Mouse (Mus musculus): ENCODE data around the gene Pmis2. TPM values are rescaled to one million over a fixed set of nuclear protein-coding genes. Genes with fewer than 3 reads are reported as not detected.

Gene Pmis2
- not detected in 2 replicates for polyA plus RNA-seq (2015; fragmentation: Nextera tagmentation; extraction: Ambion mirVana)

- Histone ChIP-seq H3K4me2 (ENCODE audit: low read length) (no peak within 1 kb of the TSS), H3K4me1 (replicated peaks; ENCODE audit: insufficient read depth, low read length) (no peaks in the 10 kb centered on the region), H3K4me3 (replicated peaks; ENCODE audit: low read depth, low read length) (no peak within 1 kb of the TSS), H3K9ac (ENCODE audit: low read depth, low read length) (no peak within 1 kb of the TSS), H3K36me3 (ENCODE audit: insufficient read depth, low read length) (no peaks in the 10 kb centered on the region), H3K27ac (no peak within 1 kb of the TSS), H3K27me3 (ENCODE audit: insufficient read depth, low read length) (no peaks in the 10 kb centered on the region), H3K9me3 (replicated peaks; ENCODE audit: low read length) (no peaks in the 10 kb centered on the region)
- TF ChIP-seq CTCF (IDR thresholded peaks at IDR 0.05; ENCODE audit: low read depth): no peak
- WGBS: 69% methylated on average over 9 of the region's 9 CpGs
- DNase-seq (ENCODE audit: low spot score) (no peak), ATAC-seq (replicated peaks; ENCODE audit: low FRiP score, low read depth) (no peak)
Observed at GRCm38 (mm10) chr7:30671480-30671879, at the start of gene Pmis2. TSS of gene Pmis2 (minus strand) at chr7:30671605.

GRCm38 (mm10) chr7:30719669-30720068 is 48.3 kb upstream of the Pmis2 start:
- Histone ChIP-seq H3K4me2 (ENCODE audit: low read length) (no peak overlapping the region), H3K9ac (ENCODE audit: low read depth, low read length) (no peak overlapping the region), H3K4me3 (replicated peaks; ENCODE audit: low read depth, low read length) (no peak overlapping the region), H3K9me3 (replicated peaks; ENCODE audit: low read length) (no peaks in the 10 kb centered on the region), H3K27me3 (ENCODE audit: insufficient read depth, low read length) (peaks cover 5% of the 10 kb centered on the region; the same call in 1 of the 2 replicates), H3K27ac (no peak overlapping the region), H3K4me1 (replicated peaks; ENCODE audit: insufficient read depth, low read length) (peaks cover 2% of the 10 kb centered on the region), H3K36me3 (ENCODE audit: insufficient read depth, low read length) (no peaks in the 10 kb centered on the region)
- no peak for DNase-seq (ENCODE audit: low spot score)
- 93% methylated on average over 5 of the region's 5 CpGs for WGBS
- no peak for ATAC-seq (replicated peaks; ENCODE audit: low FRiP score, low read depth)
- no peak for TF ChIP-seq CTCF (IDR thresholded peaks at IDR 0.05; ENCODE audit: low read depth)

GRCm38 (mm10) chr7:30717716-30718046 is 46.3 kb upstream of the Pmis2 start:
- WGBS: 10% methylated on average over 14 of the region's 14 CpGs
- Histone ChIP-seq H3K36me3 (ENCODE audit: insufficient read depth, low read length) (no peaks in the 10 kb centered on the region), H3K27me3 (ENCODE audit: insufficient read depth, low read length) (peaks cover 5% of the 10 kb centered on the region; the same call in 1 of the 2 replicates), H3K27ac (no peak overlapping the region), H3K4me3 (replicated peaks; ENCODE audit: low read depth, low read length) (peak overlapping the region; percentile 28), H3K9ac (ENCODE audit: low read depth, low read length) (0 out of 2 replicates have a peak overlapping the region, but pooled peaks have one; percentile 1), H3K4me2 (ENCODE audit: low read length) (peak overlapping the region; percentile 61), H3K9me3 (replicated peaks; ENCODE audit: low read length) (no peaks in the 10 kb centered on the region), H3K4me1 (replicated peaks; ENCODE audit: insufficient read depth, low read length) (peaks cover 2% of the 10 kb centered on the region)
- ATAC-seq (replicated peaks; ENCODE audit: low FRiP score, low read depth) (no peak), DNase-seq (ENCODE audit: low spot score) (no peak)
- TF ChIP-seq CTCF (IDR thresholded peaks at IDR 0.05; ENCODE audit: low read depth): no peak

- peak overlapping the region; percentile 28 for H3K4me3 ChIP-seq (replicated peaks; ENCODE audit: low read depth, low read length)
- DNase-seq (ENCODE audit: low spot score): peak; percentile 87
- H3K4me2 ChIP-seq (ENCODE audit: low read length): peak overlapping the region; percentile 61
- no peaks in the 10 kb centered on the region for H3K36me3 ChIP-seq (ENCODE audit: insufficient read depth, low read length)
- H3K4me1 ChIP-seq (replicated peaks; ENCODE audit: insufficient read depth, low read length): peaks cover 2% of the 10 kb centered on the region
- ATAC-seq (replicated peaks; ENCODE audit: low FRiP score, low read depth): peak; percentile 91
- peaks cover 5% of the 10 kb centered on the region; the same call in 1 of the 2 replicates for H3K27me3 ChIP-seq (ENCODE audit: insufficient read depth, low read length)
- TF ChIP-seq CTCF (IDR thresholded peaks at IDR 0.05; ENCODE audit: low read depth): no peak
- no peaks in the 10 kb centered on the region for H3K9me3 ChIP-seq (replicated peaks; ENCODE audit: low read length)
- no peak overlapping the region for H3K27ac ChIP-seq
- H3K9ac ChIP-seq (ENCODE audit: low read depth, low read length): 0 out of 2 replicates have a peak overlapping the region, but pooled peaks have one; percentile 1
- WGBS: 2% methylated on average over 43 of the region's 43 CpGs
Observed at GRCm38 (mm10) chr7:30717006-30717715, 45.8 kb upstream of the Pmis2 start.

GRCm38 (mm10) chr7:30711942-30712341 is 40.5 kb upstream of the Pmis2 start, which contains the start of gene Atp4a:
TSS of gene Atp4a (plus strand) at chr7:30712209.
- no peaks in the 10 kb centered on the region for H3K36me3 ChIP-seq (ENCODE audit: insufficient read depth, low read length)
- ATAC-seq (replicated peaks; ENCODE audit: low FRiP score, low read depth) (0 out of 2 replicates have a peak, but pooled peaks have one; percentile 40), DNase-seq (ENCODE audit: low spot score) (no peak)
- H3K9ac ChIP-seq (ENCODE audit: low read depth, low read length): no peak within 1 kb of the TSS
- H3K27me3 ChIP-seq (ENCODE audit: insufficient read depth, low read length): peaks cover 5% of the 10 kb centered on the region; the same call in 1 of the 2 replicates
- H3K4me1 ChIP-seq (replicated peaks; ENCODE audit: insufficient read depth, low read length): no peaks in the 10 kb centered on the region; the same call in 1 of the 2 replicates
- no peaks in the 10 kb centered on the region for H3K9me3 ChIP-seq (replicated peaks; ENCODE audit: low read length)
- no peak within 1 kb of the TSS for H3K27ac ChIP-seq
- H3K4me2 ChIP-seq (ENCODE audit: low read length): no peak within 1 kb of the TSS
- no peak within 1 kb of the TSS for H3K4me3 ChIP-seq (replicated peaks; ENCODE audit: low read depth, low read length)
- no peak for TF ChIP-seq CTCF (IDR thresholded peaks at IDR 0.05; ENCODE audit: low read depth)
- WGBS: 67% methylated on average over 3 of the region's 3 CpGs

- ATAC-seq (replicated peaks; ENCODE audit: low FRiP score, low read depth) (no peak), DNase-seq (ENCODE audit: low spot score) (no peak)
- Histone ChIP-seq H3K9me3 (replicated peaks; ENCODE audit: low read length) (no peaks in the 10 kb centered on the region), H3K36me3 (ENCODE audit: insufficient read depth, low read length) (no peaks in the 10 kb centered on the region), H3K27ac (no peak overlapping the region), H3K9ac (ENCODE audit: low read depth, low read length) (no peak overlapping the region), H3K27me3 (ENCODE audit: insufficient read depth, low read length) (no peaks in the 10 kb centered on the region), H3K4me1 (replicated peaks; ENCODE audit: insufficient read depth, low read length) (no peaks in the 10 kb centered on the region), H3K4me3 (replicated peaks; ENCODE audit: low read depth, low read length) (no peak overlapping the region), H3K4me2 (ENCODE audit: low read length) (no peak overlapping the region)
- WGBS: 81% methylated on average over 1 of the region's 1 CpGs
- no peak for TF ChIP-seq CTCF (IDR thresholded peaks at IDR 0.05; ENCODE audit: low read depth)
Observed at GRCm38 (mm10) chr7:30707441-30707840, 36.0 kb upstream of the Pmis2 start.

All from kidney, postnatal 0 days (tissue).